Mouse (Mus musculus) hindbrain, embryonic 16.5 days (tissue): Measurements from ENCODE around the gene Eif5a. TPM values are rescaled to one million over a fixed set of nuclear protein-coding genes. Genes with fewer than 3 reads are reported as not detected.
A peak's percentile ranks its signal among the peaks of the same experiment; 100 is the strongest.
"Not testable (repeated sequence)": the region's sequence is repeated elsewhere in the genome, so short reads cannot be mapped to it uniquely, and the experiment has no call there.

ENCODE experiments used
- ATAC-seq: fragments of 200-750 bp; cut with Nextera tagmentation; 2 replicates; pipeline ENCODE4 v1.8.0; 2017; ENCODE audit warnings: moderate TSS enrichment, moderate library complexity
- H3K27ac ChIP-seq: fragments of 300-500 bp; sonication (generic); 2 replicates; pipeline ENCODE4 v1.5.1; 2014; ENCODE audit warnings: low read depth, mild to moderate bottlenecking, control low read depth, low read length, moderate library complexity
- H3K27me3 ChIP-seq: fragments of 300-500 bp; sonication (generic); replicated peaks from 2 replicates; pipeline ENCODE4 v1.6.1; 2014; ENCODE audit warnings: low read length; ENCODE audit not compliant: control insufficient read depth, insufficient read depth
- H3K36me3 ChIP-seq: fragments of 300-500 bp; sonication (generic); 2 replicates; pipeline ENCODE4 v1.6.1; 2014; ENCODE audit warnings: mild to moderate bottlenecking, low read length, moderate library complexity, mixed read lengths; ENCODE audit not compliant: control insufficient read depth, insufficient read depth
- H3K4me1 ChIP-seq: fragments of 300-500 bp; sonication (generic); 2 replicates; pipeline ENCODE4 v1.6.1; 2014; ENCODE audit warnings: low read depth, low read length; ENCODE audit not compliant: control insufficient read depth, insufficient read depth
- H3K4me2 ChIP-seq: fragments of 300-500 bp; sonication (generic); 2 replicates; pipeline ENCODE4 v1.6.1; 2014; ENCODE audit warnings: mild to moderate bottlenecking, low read length, control low read depth, moderate library complexity
- H3K4me3 ChIP-seq: fragments of 300-500 bp; sonication (generic); 2 replicates; pipeline ENCODE4 v1.5.1; 2014; ENCODE audit warnings: mild to moderate bottlenecking, low read length, control low read depth, moderate library complexity
- H3K9ac ChIP-seq: fragments of 300-500 bp; sonication (generic); 2 replicates; pipeline ENCODE4 v1.6.1; 2014; ENCODE audit warnings: low read depth, mild to moderate bottlenecking, control low read depth, low read length, moderate library complexity
- H3K9me3 ChIP-seq: fragments of 300-500 bp; sonication (generic); 2 replicates; pipeline ENCODE4 v1.6.1; 2014; ENCODE audit warnings: mild to moderate bottlenecking, low read length, moderate library complexity; ENCODE audit not compliant: control insufficient read depth
- WGBS: fragments of 180-500 bp; shearing (Covaris S2); extraction: QIAGEN DNeasy Blood & Tissue Kit; methylation state at CpG from one replicate; pipeline ENCODE4 v1.1.7; 2014; 5-methylcytosine and 5-hydroxymethylcytosine counted together
- polyA plus RNA-seq: library from polyadenylated mRNA; unstranded; fragments of >200 nt; fragmentation: Nextera tagmentation; extraction: Ambion mirVana; gene quantifications from 2 replicates; pipeline ENCODE4 v1.2.1, GENCODE M21; 2015

The Eif5a gene
- polyA plus RNA-seq, 1 experiment from 2014 or later: 1,123 TPM

GRCm38 (mm10) chr11:69961841-69962240 lies 40.1 kb upstream of the Eif5a start:
- Histone ChIP-seq H3K9ac (no peak overlapping the region), H3K4me2 (no peak overlapping the region), H3K4me1 (peaks cover 8% of the 10 kb centered on the region), H3K9me3 (no peaks in the 10 kb centered on the region), H3K27ac (no peak overlapping the region), H3K4me3 (no peak overlapping the region), H3K27me3 (peaks cover 34% of the 10 kb centered on the region), H3K36me3 (no peaks in the 10 kb centered on the region)
- 45% methylated on average over 5 of the region's 5 CpGs for WGBS
- no peak for ATAC-seq

- Histone ChIP-seq H3K36me3 (no peaks in the 10 kb centered on the region), H3K9me3 (no peaks in the 10 kb centered on the region), H3K27ac (no peak overlapping the region), H3K4me1 (peaks cover 4% of the 10 kb centered on the region; the same call in 1 of the 2 replicates), H3K27me3 (peaks cover 30% of the 10 kb centered on the region), H3K4me3 (no peak overlapping the region), H3K9ac (no peak overlapping the region), H3K4me2 (no peak overlapping the region)
- no peak for ATAC-seq
- WGBS: 30% methylated on average over 5 of the region's 5 CpGs
Observed at GRCm38 (mm10) chr11:69960616-69961015, 38.9 kb upstream of the Eif5a start.

GRCm38 (mm10) chr11:69956218-69956617 lies 34.5 kb upstream of the Eif5a start:
- WGBS: 68% methylated on average over 1 of the region's 1 CpGs
- Histone ChIP-seq H3K9ac (no peak overlapping the region), H3K4me3 (no peak overlapping the region), H3K4me1 (no peaks in the 10 kb centered on the region), H3K36me3 (no peaks in the 10 kb centered on the region), H3K4me2 (no peak overlapping the region), H3K9me3 (no peaks in the 10 kb centered on the region), H3K27me3 (peaks cover 3% of the 10 kb centered on the region; the same call in 1 of the 2 replicates), H3K27ac (no peak overlapping the region)
- ATAC-seq: no peak

GRCm38 (mm10) chr11:69955618-69956017 lies 33.9 kb upstream of the Eif5a start:
- 81% methylated on average over 4 of the region's 4 CpGs for WGBS
- not testable (repeated sequence) for H3K9me3 ChIP-seq, H3K4me2 ChIP-seq, H3K27ac ChIP-seq, H3K4me1 ChIP-seq, ATAC-seq, H3K27me3 ChIP-seq, H3K4me3 ChIP-seq, H3K9ac ChIP-seq, H3K36me3 ChIP-seq

GRCm38 (mm10) chr11:69953267-69953915 lies 31.6 kb upstream of the Eif5a start:
- Histone ChIP-seq H3K27ac (no peak overlapping the region), H3K36me3 (no peaks in the 10 kb centered on the region), H3K9me3 (no peaks in the 10 kb centered on the region), H3K4me2 (no peak overlapping the region), H3K27me3 (peaks cover 3% of the 10 kb centered on the region; the same call in 1 of the 2 replicates), H3K9ac (no peak overlapping the region), H3K4me3 (no peak overlapping the region), H3K4me1 (peaks cover 2% of the 10 kb centered on the region)
- no peak for ATAC-seq
- 71% methylated on average over 11 of the region's 11 CpGs for WGBS

GRCm38 (mm10) chr11:69952274-69952673 lies 30.5 kb upstream of the Eif5a start:
- ATAC-seq: no peak
- WGBS: 42% methylated on average over 1 of the region's 1 CpGs
- Histone ChIP-seq H3K9ac (no peak overlapping the region), H3K36me3 (no peaks in the 10 kb centered on the region), H3K4me1 (peaks cover 8% of the 10 kb centered on the region), H3K4me2 (no peak overlapping the region), H3K4me3 (no peak overlapping the region), H3K27ac (no peak overlapping the region), H3K27me3 (peaks cover 6% of the 10 kb centered on the region), H3K9me3 (no peaks in the 10 kb centered on the region)

GRCm38 (mm10) chr11:69950807-69951459 lies 29.2 kb upstream of the Eif5a start:
- peaks cover 3% of the 10 kb centered on the region for H3K27me3 ChIP-seq
- no peaks in the 10 kb centered on the region for H3K9me3 ChIP-seq
- no peak overlapping the region for H3K4me3 ChIP-seq
- H3K4me1 ChIP-seq: peaks cover 8% of the 10 kb centered on the region
- H3K4me2 ChIP-seq: no peak overlapping the region
- H3K27ac ChIP-seq: no peak overlapping the region
- no peaks in the 10 kb centered on the region for H3K36me3 ChIP-seq
- 42% methylated on average over 4 of the region's 4 CpGs for WGBS
- ATAC-seq: no peak
- H3K9ac ChIP-seq: no peak overlapping the region

GRCm38 (mm10) chr11:69948763-69949150 lies 27.0 kb upstream of the Eif5a start:
- H3K9ac ChIP-seq: no peak overlapping the region
- 0% methylated on average over 14 of the region's 14 CpGs for WGBS
- peak overlapping the region; percentile 50 for H3K4me3 ChIP-seq
- peak; percentile 50 for ATAC-seq
- peaks cover 3% of the 10 kb centered on the region for H3K27me3 ChIP-seq
- H3K4me1 ChIP-seq: peaks cover 8% of the 10 kb centered on the region
- peak overlapping the region; percentile 65 for H3K4me2 ChIP-seq
- 0 out of 2 replicates have a peak overlapping the region, but pooled peaks have one; percentile 3 for H3K27ac ChIP-seq
- H3K36me3 ChIP-seq: no peaks in the 10 kb centered on the region
- no peaks in the 10 kb centered on the region for H3K9me3 ChIP-seq

- Histone ChIP-seq H3K36me3 (no peaks in the 10 kb centered on the region), H3K4me3 (peak within 1 kb of the TSS; percentile 50), H3K27me3 (peaks cover 3% of the 10 kb centered on the region), H3K27ac (0 out of 2 replicates have a peak within 1 kb of the TSS, but pooled peaks have one; percentile 34), H3K9ac (peak within 1 kb of the TSS; percentile 59), H3K9me3 (no peaks in the 10 kb centered on the region), H3K4me1 (peaks cover 8% of the 10 kb centered on the region), H3K4me2 (peak within 1 kb of the TSS; percentile 65)
- ATAC-seq: peak; percentile 92
- WGBS: 0% methylated on average over 34 of the region's 34 CpGs
Observed at GRCm38 (mm10) chr11:69948066-69948762, 26.5 kb upstream of the Eif5a start, which contains the start of gene Slc2a4. Gene Slc2a4, minus strand, starts transcription at chr11:69948188.
